Mouse (Mus musculus) cerebellum, postnatal 25 days (tissue): ENCODE data around the gene Ngf.

Source experiments
- DNase-seq, 2 experiments: peaks; one replicate each; pipeline ENCODE4 v3.0.0; 2021; ENCODE audit warnings: mixed read lengths in 2 of 2

The Ngf gene

DNA sequence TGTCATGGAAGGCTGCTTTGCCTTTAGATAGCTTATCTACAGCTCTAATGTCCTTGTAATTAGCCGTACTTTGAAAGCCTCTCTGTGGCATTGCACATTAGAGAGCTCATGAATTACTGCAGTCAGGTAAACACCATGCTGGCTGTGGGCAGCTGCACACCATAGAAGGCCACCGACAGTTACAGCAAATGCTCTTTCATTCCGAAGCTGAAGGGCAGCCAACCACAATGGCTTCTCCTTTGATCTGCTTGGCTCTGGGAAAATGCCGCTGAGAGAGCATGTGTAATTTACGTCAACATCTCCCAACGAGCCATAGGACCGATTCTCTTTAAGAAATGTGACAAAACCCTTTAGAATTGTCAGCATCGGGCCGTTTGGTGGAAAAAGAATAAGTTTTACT lies 38.7 kb downstream of the Ngf start:
- DNase-seq: peak in 1 of 2 experiments; percentile 17

GRCm38 (mm10) chr3:102509601-102510000 lies 39.9 kb downstream of the Ngf start:
- DNase-seq: no peak

- DNase-seq: no peak
Observed at GRCm38 (mm10) chr3:102516937-102517336, 47.2 kb downstream of the Ngf start.

- no peak for DNase-seq
Observed at GRCm38 (mm10) chr3:102521061-102521460, 51.3 kb downstream of the Ngf start.

GRCm38 (mm10) chr3:102523711-102524110 lies 54.0 kb downstream of the Ngf start:
- DNase-seq: no peak

DNA sequence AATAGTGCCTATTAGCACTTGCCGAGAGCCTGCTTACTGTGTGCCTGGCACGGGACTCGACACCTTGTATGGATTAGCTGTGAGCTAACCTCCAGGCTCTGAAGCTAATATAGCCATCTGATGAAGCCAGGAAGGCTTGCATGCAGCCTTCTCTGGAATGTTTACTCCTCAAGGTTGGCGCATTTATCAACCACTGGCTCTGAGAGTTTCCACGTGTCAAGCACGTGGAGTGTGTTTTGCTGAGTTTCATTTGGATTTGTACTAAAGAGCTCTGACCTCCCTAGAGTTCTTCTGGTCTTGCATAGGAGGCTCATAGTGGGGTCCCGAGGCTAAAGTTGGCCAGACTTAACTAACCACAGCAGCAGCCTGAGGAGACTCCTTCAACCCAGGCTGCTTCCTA lies 55.2 kb downstream of the Ngf start:
- DNase-seq: no peak

DNA sequence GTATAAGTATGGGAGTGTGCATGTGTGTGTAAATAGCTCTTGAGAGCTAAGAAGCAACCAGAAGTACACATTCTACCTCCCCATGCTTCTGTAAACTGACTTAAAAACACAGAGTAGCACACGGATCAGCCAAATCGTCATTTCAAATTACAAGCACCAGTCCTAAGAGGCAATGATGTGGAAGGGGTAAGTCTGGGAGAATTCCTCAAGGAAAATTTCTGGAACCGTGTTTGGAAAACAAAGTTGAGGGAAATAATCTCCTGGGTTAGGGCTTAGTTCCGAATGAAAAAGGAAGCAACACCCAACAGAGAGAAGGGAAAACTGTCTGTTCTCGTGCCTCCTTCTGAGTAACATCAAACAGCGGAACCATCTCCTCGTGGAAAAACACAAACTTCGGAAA lies 56.1 kb downstream of the Ngf start:
- DNase-seq: no peak

DNA sequence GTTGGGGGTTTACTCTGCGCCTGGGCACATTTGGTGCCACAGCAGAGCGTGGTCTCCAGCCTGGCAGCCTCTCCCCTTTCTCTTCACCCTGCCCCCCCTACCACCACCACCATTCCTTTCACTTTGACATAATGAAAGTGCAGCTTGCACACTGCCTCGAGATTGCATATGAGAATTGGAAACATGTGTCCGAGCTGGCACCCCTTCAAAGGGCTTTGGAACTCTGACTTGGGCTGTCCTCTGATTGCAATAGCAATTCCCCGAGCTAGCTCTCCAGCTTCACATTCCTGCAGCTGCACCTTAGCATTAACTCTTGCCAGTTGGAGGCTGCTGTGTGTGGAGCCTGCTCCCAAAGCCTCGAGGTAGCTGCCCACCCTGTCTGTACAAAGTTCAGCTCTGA lies 56.8 kb downstream of the Ngf start:
- DNase-seq: no peak

DNA sequence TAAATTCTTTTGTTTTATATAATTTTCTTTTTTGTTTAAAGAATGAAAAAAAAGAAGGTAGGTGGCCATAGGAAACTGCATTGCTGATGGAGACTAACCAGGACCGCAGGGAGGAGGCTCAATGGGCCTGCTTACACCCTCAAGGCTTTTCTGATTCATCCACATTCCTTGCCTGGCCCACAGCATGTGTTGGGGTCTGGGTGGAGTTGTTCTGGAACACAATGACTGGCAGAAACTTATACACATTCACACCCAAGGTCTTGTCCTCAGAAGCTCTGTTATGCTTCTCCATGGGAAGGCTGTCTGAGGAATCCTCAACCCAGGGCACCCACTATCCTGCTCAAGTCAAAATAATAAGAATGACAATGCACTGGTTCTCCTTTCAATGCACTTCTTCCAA lies 65.0 kb downstream of the Ngf start:
- DNase-seq: no peak

GRCm38 (mm10) chr3:102543646-102544045 lies 73.9 kb downstream of the Ngf start:
- no peak for DNase-seq

- DNase-seq: no peak
Observed at GRCm38 (mm10) chr3:102547536-102547935, 77.8 kb downstream of the Ngf start.

- DNase-seq: no peak
Observed at GRCm38 (mm10) chr3:102553935-102554670, 84.4 kb downstream of the Ngf start.

GRCm38 (mm10) chr3:102556108-102556507 lies 86.4 kb downstream of the Ngf start:
- DNase-seq: no peak

- no peak for DNase-seq
Observed at GRCm38 (mm10) chr3:102556645-102557044, 86.9 kb downstream of the Ngf start.
